Mouse (Mus musculus): ENCODE data around the gene Dnah6. TPM values are rescaled to one million over a fixed set of nuclear protein-coding genes. Genes with fewer than 3 reads are reported as not detected.

Dnah6 gene
- polyA plus RNA-seq, 1 experiment from 2014 or later, result not detected

GRCm38 (mm10) chr6:72969787-72970186 is 251.7 kb downstream of the Dnah6 start:
- no peak overlapping the region for H3K4me3 ChIP-seq (ENCODE audit: inconsistent target)
- H3K27ac ChIP-seq, result no peak overlapping the region
- 88% methylated on average over 3 of the region's 3 CpGs for WGBS (ENCODE audit: missing documents)
- no peaks in the 10 kb centered on the region for H3K36me3 ChIP-seq (ENCODE audit: inconsistent target)
- H3K79me2 ChIP-seq (ENCODE audit: inconsistent target), result no peaks in the 10 kb centered on the region

Other genes starting within 250 kb of the Dnah6 start
- gene Suclg1, start 26.7 kb upstream of the Dnah6 start, polyA plus RNA-seq (2018), result 45.9 to 74.0 TPM (median 51.2 TPM) in 3 replicates
- not detected in 3 replicates for gene 4931417E11Rik, start 248.0 kb upstream of the Dnah6 start, polyA plus RNA-seq (2018)

Data from macrophage (primary cell).